Mouse (Mus musculus) G1E (cell line): ENCODE measurements around the gene Xrcc3.

ENCODE experiments used
- CTCF ChIP-seq: IDR thresholded peaks from 2 replicates; pipeline ENCODE4 v1.5.1; 2012; ENCODE audit warnings: low read depth, low read length, inconsistent platforms, mixed read lengths
- TAL1 ChIP-seq: conservative IDR thresholded peaks from 2 replicates; pipeline ENCODE4 v1.6.1; 2012; ENCODE audit warnings: low read depth, low read length, inconsistent platforms, mixed read lengths

DNA sequence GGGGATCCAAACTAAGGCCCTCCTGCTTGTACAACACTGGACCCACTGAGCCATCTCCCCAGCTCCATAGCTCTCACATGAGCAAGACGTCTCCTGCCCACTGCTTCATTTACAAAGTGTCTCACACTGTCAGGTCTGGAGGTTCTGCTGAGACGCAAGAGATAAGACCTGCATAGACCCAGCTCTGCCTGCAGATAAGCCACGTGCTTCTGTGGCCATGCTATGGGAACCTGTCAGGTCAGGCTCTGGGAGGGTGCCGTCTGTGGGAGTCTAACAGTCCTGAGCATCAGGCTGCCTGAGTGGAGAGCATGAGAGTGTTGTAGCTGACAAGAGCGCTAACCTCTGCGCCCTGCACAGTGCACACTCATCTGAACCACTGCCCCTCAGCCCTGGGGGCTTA lies 26.7 kb downstream of the Xrcc3 start:
- TF ChIP-seq TAL1, result no peak
- TF ChIP-seq CTCF, result no peak
